Mouse (Mus musculus): ENCODE measurements at regions not wholly inside any gene's neighbourhood (a gene's known extent, or its start where the extent isn't known, plus 50 kb on each side); places are given as distances from the start of the nearest gene placed in this dataset.

DNA sequence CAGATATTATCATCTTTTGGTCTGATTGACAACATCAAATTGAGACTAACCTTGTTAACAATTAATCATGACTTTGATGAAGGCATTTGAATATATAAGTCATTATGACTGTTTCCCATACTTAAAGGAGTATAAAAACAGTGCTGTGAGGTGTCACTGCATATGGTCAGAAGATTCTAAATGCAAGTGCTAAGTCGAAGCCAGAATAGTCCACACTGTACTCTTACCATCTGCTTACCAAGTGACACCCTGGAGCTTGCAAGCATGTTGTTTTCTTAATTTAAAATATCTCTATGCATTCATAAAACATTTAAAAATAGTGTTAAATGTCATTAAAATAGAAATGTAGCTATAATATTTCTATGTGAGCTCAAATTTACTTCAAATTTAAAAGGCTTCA lies 63.9 kb downstream of the Gm21834 start:
- DNase-seq = peak; percentile 12
